Mouse (Mus musculus): Measurements from ENCODE around the gene Zfp169.

DNA sequence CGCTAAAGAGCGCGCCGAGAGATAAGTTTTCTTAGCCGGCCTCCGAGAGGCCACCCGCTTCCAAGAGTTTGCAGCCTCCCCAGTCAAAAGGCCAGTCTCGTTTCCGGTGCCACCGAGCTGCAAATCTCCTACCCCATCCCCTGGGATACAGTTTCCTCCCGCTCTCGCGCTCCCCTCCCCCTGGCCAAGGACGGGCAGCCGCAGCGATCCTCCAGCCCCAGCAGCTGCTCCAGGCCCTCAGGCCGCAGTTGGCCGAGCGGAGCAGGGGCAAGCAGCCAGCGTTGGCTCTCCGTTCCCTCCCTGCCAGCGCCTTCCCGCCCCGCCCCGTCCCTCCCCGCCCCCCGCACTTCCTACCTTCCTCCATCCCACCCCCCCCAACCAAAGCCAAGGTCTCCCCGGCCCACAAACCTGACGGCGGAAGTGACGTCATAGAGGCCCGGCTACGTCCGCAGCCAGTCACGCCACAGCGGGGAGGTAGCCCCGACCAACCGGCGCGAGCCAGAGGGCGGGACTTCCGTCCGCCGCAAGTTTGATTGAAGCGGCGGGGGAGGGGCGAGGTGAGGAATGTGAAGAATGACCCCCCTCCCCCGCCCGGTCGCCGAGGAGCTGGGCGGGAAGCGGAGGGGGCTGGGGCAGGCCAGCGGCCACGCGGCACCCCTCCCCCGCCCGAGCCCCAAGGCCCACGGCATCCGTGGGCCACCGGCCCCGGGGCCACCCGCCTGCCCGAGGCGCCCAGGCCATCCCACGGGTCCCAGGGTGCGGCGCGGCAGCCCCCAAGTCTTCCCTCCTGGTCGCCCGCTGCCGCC lies 32.4 kb upstream of the Zfp169 start:
- TF ChIP-seq CTCF (IDR thresholded peaks at IDR 0.05; ENCODE audit: low read depth) (no peak), EP300 (IDR thresholded peaks at IDR 0.05; ENCODE audit: low read depth) (peak; percentile 97)
